Mouse (Mus musculus) megakaryocyte, embryonic 14.5 days (primary cell): ENCODE data around the gene Panx2. TPM values are rescaled to one million over a fixed set of nuclear protein-coding genes. Genes with fewer than 3 reads are reported as not detected.
A peak's percentile ranks its signal among the peaks of the same experiment; 100 is the strongest.

ENCODE experiments used
- H3K27me3 ChIP-seq: replicated peaks from 2 replicates; pipeline ENCODE3; 2012; ENCODE audit warnings: inconsistent platforms
- H3K36me3 ChIP-seq: replicated peaks from 2 replicates; pipeline ENCODE3; 2012; ENCODE audit warnings: low read length, inconsistent platforms, mixed read lengths
- H3K4me1 ChIP-seq: 2 replicates; pipeline ENCODE4 v1.6.1; 2012; ENCODE audit warnings: inconsistent platforms
- H3K4me3 ChIP-seq: replicated peaks from 2 replicates; pipeline ENCODE3; 2012; ENCODE audit warnings: moderate library complexity, mild to moderate bottlenecking, inconsistent platforms
- H3K9me3 ChIP-seq: 2 replicates; pipeline ENCODE4 v1.6.1; 2012; ENCODE audit warnings: inconsistent platforms
- FLI1 ChIP-seq: IDR thresholded peaks from 2 replicates; pipeline ENCODE4 v1.6.1; 2012; ENCODE audit warnings: low read length, inconsistent platforms, mixed read lengths
- GATA1 ChIP-seq: IDR thresholded peaks from 3 replicates; pipeline ENCODE4 v1.6.1; 2012; ENCODE audit warnings: mixed read lengths, low read length, inconsistent platforms, borderline replicate concordance
- polyA plus RNA-seq: library from polyadenylated mRNA; stranded (reverse); fragments of >175 nt; gene quantifications from 2 replicates; pipeline ENCODE4 v1.2.3, GENCODE M21; 2012; ENCODE audit warnings: low replicate concordance; ENCODE audit not compliant: insufficient read depth

The Panx2 gene
- polyA plus RNA-seq, 1 experiment, result not detected

DNA sequence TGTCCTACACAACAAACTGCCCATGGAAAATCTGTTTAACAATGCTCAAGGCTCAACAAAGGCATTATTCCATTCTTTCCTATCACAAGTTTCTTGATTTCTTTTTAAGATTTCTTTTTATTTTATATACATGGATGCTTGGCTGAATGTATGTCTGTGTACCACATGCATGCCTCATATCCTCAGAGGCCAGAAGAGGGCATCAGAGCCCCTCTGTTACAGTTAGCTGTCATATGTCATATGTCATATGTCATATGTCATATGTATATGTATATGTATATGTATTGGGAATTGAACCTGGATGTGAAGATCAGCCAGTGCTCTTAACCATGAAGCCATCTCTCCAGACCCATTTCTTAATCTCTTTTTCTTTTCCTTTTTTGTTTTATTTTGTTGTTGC, 58.5 kb downstream of the Panx2 start:
- peaks cover 70% of the 10 kb centered on the region for H3K36me3 ChIP-seq
- no peaks in the 10 kb centered on the region for H3K27me3 ChIP-seq
- H3K9me3 ChIP-seq, result no peaks in the 10 kb centered on the region
- TF ChIP-seq FLI1, result no peak
- no peak for TF ChIP-seq GATA1
- no peak overlapping the region for H3K4me3 ChIP-seq
- peaks cover 36% of the 10 kb centered on the region for H3K4me1 ChIP-seq

DNA sequence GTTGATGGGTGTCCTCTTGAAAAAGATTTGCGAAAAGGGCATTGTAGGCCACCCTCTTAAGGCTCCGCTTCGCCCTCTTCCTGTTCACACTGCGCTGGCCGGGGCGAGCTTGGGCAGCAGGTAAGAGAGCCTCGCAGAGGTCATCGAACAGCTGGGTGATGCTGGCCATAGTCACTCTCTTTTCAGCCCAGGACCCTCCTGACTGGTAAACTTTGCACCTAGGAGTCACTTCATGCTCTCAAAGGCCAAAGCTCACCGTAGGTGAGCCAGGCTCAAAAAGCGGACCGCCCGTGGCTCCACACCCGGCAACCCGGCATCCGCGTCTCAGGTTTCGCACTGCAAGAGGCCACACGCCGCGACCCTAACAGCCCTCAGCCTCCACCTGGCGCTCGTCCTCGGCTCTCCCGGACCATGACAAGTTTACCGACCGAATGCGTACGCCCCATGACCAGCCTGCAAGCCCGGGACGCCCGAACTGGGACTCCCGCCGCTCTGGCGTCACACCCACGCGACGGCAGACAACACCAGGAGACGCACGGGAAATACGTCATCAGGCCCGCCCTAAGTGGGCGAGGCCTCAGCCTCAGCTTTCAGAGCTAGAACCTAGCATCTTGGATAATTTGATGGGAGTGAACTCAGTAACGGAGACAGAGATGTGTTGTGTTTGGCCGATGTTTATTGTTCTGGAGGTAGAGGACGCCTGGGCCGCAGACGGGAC, 63.3 kb downstream of the Panx2 start, which contains the start of gene Tubgcp6:
Gene Tubgcp6 (minus strand): TSS at position 464 of the 718 bp plus-strand sequence.
- TF ChIP-seq FLI1 (no peak), GATA1 (no peak)
- Histone ChIP-seq H3K36me3 (peaks cover 55% of the 10 kb centered on the region), H3K4me1 (peaks cover 55% of the 10 kb centered on the region), H3K9me3 (no peaks in the 10 kb centered on the region), H3K4me3 (peak within 1 kb of the TSS; percentile 97), H3K27me3 (no peaks in the 10 kb centered on the region)

Other genes with a start within 250 kb of the Panx2 start
- 1.6 and 6.8 TPM in 2 replicates for gene Alg12, start 240.4 kb upstream of the Panx2 start, polyA plus RNA-seq
- gene Creld2, start 240.1 kb upstream of the Panx2 start, polyA plus RNA-seq, result 18.5 and 51.3 TPM in 2 replicates
- 14.1 and 18.1 TPM in 2 replicates for gene Pim3, start 197.5 kb upstream of the Panx2 start, polyA plus RNA-seq
- not detected in 2 replicates for gene Ttll8, start 105.3 kb upstream of the Panx2 start, polyA plus RNA-seq
- not detected in 2 replicates for gene Mlc1, start 80.7 kb upstream of the Panx2 start, polyA plus RNA-seq
- gene Mov10l1, start 76.8 kb upstream of the Panx2 start, polyA plus RNA-seq, result 0.21 TPM in 1 of 2 replicates, not detected in the other
- 86.4 and 115 TPM in 2 replicates for gene Trabd, start 15.4 kb downstream of the Panx2 start, polyA plus RNA-seq
- gene Selenoo, start 29.4 kb downstream of the Panx2 start, polyA plus RNA-seq, result 3.7 and 8.9 TPM in 2 replicates
- 12.5 and 18.5 TPM in 2 replicates for gene Tubgcp6, start 63.4 kb downstream of the Panx2 start, polyA plus RNA-seq
- gene Hdac10, start 69.0 kb downstream of the Panx2 start, polyA plus RNA-seq, result 3.8 and 7.9 TPM in 2 replicates
- not detected in 2 replicates for gene Mapk12, start 81.0 kb downstream of the Panx2 start, polyA plus RNA-seq
- gene Mapk11, start 89.9 kb downstream of the Panx2 start, polyA plus RNA-seq, result 0.29 TPM in 1 of 2 replicates, not detected in the other
- 71.6 and 100 TPM in 2 replicates for gene Plxnb2, start 121.1 kb downstream of the Panx2 start, polyA plus RNA-seq
- 3.6 and 10.0 TPM in 2 replicates for gene Dennd6b, start 136.8 kb downstream of the Panx2 start, polyA plus RNA-seq
- gene Ppp6r2, start 151.8 kb downstream of the Panx2 start, polyA plus RNA-seq, result 20.7 and 31.2 TPM in 2 replicates